Mouse (Mus musculus): ENCODE results near the gene Dach2. TPM values are rescaled to one million over a fixed set of nuclear protein-coding genes. Genes with fewer than 3 reads are reported as not detected.

The Dach2 gene
- polyA plus RNA-seq, 1 experiment from 2014 or later, result 10.0 TPM

DNA sequence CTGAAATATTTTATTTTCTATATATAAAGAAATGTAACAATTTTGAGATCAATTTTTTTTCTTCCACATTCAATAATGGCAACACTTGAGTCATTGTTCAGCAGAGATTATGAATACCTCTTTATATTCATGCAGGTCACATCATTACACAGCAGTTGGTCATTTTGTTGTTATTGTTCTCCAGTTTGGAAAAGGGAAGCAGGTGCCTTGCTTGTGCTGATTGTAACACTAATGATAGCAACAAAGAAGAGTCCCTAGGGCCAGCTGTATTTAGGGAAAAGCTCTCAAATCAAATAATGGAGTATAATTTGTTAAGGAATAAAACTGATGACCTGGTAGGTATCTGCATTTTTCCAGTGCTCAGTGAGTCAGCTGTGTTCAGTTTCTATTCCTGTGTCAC lies 513.1 kb downstream of the Dach2 start:
- no peak for ATAC-seq (replicated peaks; ENCODE audit: low FRiP score)
- no peaks in the 10 kb centered on the region for H3K27me3 ChIP-seq (ENCODE audit: control insufficient read depth, insufficient read depth, low read length)
- no peak overlapping the region for H3K4me2 ChIP-seq (ENCODE audit: low read depth, low read length, severe bottlenecking)
- DNase-seq (ENCODE audit: low spot score), result no peak
- no peaks in the 10 kb centered on the region for H3K9me3 ChIP-seq (ENCODE audit: control insufficient read depth, low read length)
- no peaks in the 10 kb centered on the region for H3K4me1 ChIP-seq (replicated peaks; ENCODE audit: control insufficient read depth, insufficient read depth, low read length)
- no peak overlapping the region for H3K9ac ChIP-seq (ENCODE audit: low read length)
- H3K4me3 ChIP-seq (ENCODE audit: low read depth, low read length), result no peak overlapping the region
- no peaks in the 10 kb centered on the region for H3K36me3 ChIP-seq (ENCODE audit: control insufficient read depth, insufficient read depth, low read length)
- no peak overlapping the region for H3K27ac ChIP-seq (ENCODE audit: low read depth, low read length)

DNA sequence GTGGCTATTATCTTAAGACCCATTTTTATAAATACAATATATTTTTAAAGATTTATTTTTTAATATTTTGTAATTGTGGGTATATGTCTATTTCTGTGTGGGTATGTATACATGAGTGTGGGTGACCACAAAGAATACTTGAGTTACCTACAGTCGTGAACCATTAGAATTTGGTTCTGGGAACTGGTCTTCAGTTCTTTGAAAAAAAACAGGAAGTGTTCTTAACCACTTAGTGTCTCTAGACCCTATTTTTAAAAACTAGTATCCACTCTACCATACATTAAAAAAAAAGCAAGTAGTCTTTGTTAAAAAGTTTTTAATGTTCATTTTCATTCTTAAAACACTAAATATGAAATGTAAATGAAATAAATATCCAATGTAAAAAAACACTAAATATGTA lies 529.5 kb downstream of the Dach2 start:
- Histone ChIP-seq H3K4me3 (ENCODE audit: low read depth, low read length) (no peak overlapping the region), H3K4me2 (ENCODE audit: low read depth, low read length, severe bottlenecking) (no peak overlapping the region), H3K4me1 (replicated peaks; ENCODE audit: control insufficient read depth, insufficient read depth, low read length) (no peaks in the 10 kb centered on the region), H3K9me3 (ENCODE audit: control insufficient read depth, low read length) (no peaks in the 10 kb centered on the region), H3K9ac (ENCODE audit: low read length) (no peak overlapping the region), H3K27me3 (ENCODE audit: control insufficient read depth, insufficient read depth, low read length) (no peaks in the 10 kb centered on the region), H3K36me3 (ENCODE audit: control insufficient read depth, insufficient read depth, low read length) (no peaks in the 10 kb centered on the region), H3K27ac (ENCODE audit: low read depth, low read length) (no peak overlapping the region)
- ATAC-seq (replicated peaks; ENCODE audit: low FRiP score) (no peak), DNase-seq (ENCODE audit: low spot score) (no peak)
- 63% methylated on average over 1 of the region's 1 CpGs for WGBS

DNA sequence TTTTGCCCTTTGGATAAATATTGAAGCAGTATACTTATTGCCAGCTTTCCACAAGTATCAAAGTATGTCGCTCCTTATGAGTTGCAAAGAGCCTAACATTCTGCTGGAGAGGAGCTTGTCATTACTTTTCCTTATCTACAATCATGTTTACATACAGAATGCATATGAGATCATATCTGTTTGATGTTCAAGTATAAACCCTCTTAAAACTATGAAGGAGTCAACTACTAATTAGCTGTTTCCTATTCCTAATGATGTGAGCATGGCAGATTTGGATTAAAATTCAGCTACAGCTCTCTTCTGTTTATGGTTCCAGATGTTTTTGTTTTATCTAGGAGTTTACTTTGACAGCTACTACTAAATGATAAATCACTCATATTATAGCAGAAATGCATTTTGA lies 535.8 kb downstream of the Dach2 start:
- H3K27ac ChIP-seq (ENCODE audit: low read depth, low read length), result no peak overlapping the region
- ATAC-seq (replicated peaks; ENCODE audit: low FRiP score), result no peak
- H3K9me3 ChIP-seq (ENCODE audit: control insufficient read depth, low read length), result no peaks in the 10 kb centered on the region
- no peak for DNase-seq (ENCODE audit: low spot score)
- H3K36me3 ChIP-seq (ENCODE audit: control insufficient read depth, insufficient read depth, low read length), result no peaks in the 10 kb centered on the region
- H3K4me1 ChIP-seq (replicated peaks; ENCODE audit: control insufficient read depth, insufficient read depth, low read length), result no peaks in the 10 kb centered on the region
- 95% methylated on average over 1 of the region's 1 CpGs for WGBS
- H3K4me3 ChIP-seq (ENCODE audit: low read depth, low read length), result no peak overlapping the region
- no peak overlapping the region for H3K4me2 ChIP-seq (ENCODE audit: low read depth, low read length, severe bottlenecking)
- H3K27me3 ChIP-seq (ENCODE audit: control insufficient read depth, insufficient read depth, low read length), result no peaks in the 10 kb centered on the region
- no peak overlapping the region for H3K9ac ChIP-seq (ENCODE audit: low read length)

- H3K9ac ChIP-seq (ENCODE audit: low read length), result no peak overlapping the region
- WGBS, result 75% methylated on average over 2 of the region's 2 CpGs
These were observed 570.7 kb downstream of the Dach2 start for GRCm38 (mm10) chrX:113867835-113868495.

More at GRCm38 (mm10) chrX:113867835-113868495, 570.7 kb downstream of the Dach2 start:
- H3K36me3 ChIP-seq (ENCODE audit: control insufficient read depth, insufficient read depth, low read length), result no peaks in the 10 kb centered on the region
- no peak overlapping the region for H3K4me2 ChIP-seq (ENCODE audit: low read depth, low read length, severe bottlenecking)
- ATAC-seq (replicated peaks; ENCODE audit: low FRiP score) (no peak), DNase-seq (ENCODE audit: low spot score) (no peak)
- H3K27ac ChIP-seq (ENCODE audit: low read depth, low read length), result no peak overlapping the region
- H3K4me1 ChIP-seq (replicated peaks; ENCODE audit: control insufficient read depth, insufficient read depth, low read length), result no peaks in the 10 kb centered on the region
- H3K4me3 ChIP-seq (ENCODE audit: low read depth, low read length), result no peak overlapping the region
- H3K27me3 ChIP-seq (ENCODE audit: control insufficient read depth, insufficient read depth, low read length), result no peaks in the 10 kb centered on the region
- H3K9me3 ChIP-seq (ENCODE audit: control insufficient read depth, low read length), result no peaks in the 10 kb centered on the region

Other genes with a start within 250 kb of the Dach2 start
- 17.3 and 19.6 TPM in 2 replicates for gene Chm, start 112.0 kb upstream of the Dach2 start, polyA plus RNA-seq (2014; fragmentation: Nextera tagmentation; extraction: Ambion mirVana)